Mouse (Mus musculus) bone marrow macrophage, adult 2 months (primary cell): ENCODE results near the gene Olfr318.

Experiments
- CTCF ChIP-seq: IDR thresholded peaks from 2 replicates; pipeline ENCODE4 v1.5.1; 2012; ENCODE audit warnings: low read depth, mild to moderate bottlenecking, low read length, moderate library complexity
- POLR2A ChIP-seq: IDR thresholded peaks from 2 replicates; pipeline ENCODE4 v1.6.1; 2012; ENCODE audit warnings: mild to moderate bottlenecking, low read depth, low read length, borderline replicate concordance

DNA sequence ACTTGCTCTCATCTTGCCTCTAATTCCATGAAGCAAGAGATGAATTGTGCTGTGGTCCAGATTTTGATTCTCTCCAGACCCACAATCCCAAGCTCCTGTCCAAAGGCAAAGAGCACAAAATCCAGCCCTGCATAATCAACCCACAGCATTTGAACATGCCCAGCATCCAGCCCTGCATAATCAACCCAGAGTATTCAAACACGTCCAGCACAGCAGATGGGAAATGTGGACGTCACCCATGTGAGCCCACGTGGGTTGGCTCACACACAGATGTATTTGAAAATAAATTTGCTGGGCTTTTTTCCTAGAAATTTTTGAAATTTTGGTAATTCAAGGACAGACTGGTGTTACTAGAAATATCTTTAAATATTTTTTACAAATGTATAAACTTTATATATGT, 9.6 kb upstream of the Olfr318 start:
- TF ChIP-seq CTCF (no peak), POLR2A (no peak)
